Mouse (Mus musculus): ENCODE measurements around the gene Pid1. TPM values are rescaled to one million over a fixed set of nuclear protein-coding genes. Genes with fewer than 3 reads are reported as not detected.

The Pid1 gene
- total and polyA plus RNA-seq, 3 experiments: not detected

GRCm38 (mm10) chr1:84085361-84085760 is 278.6 kb downstream of the Pid1 start:
- Histone ChIP-seq H3K4me3 (replicated peaks in 1 of 3; ENCODE audit: low read depth in 2 of 3, low read length in 2 of 3, poor library complexity in 1 of 3) (no peak overlapping the region), H3K27me3 (replicated peaks) (no peaks in the 10 kb centered on the region), H3K4me1 (ENCODE audit: control insufficient read depth in 1 of 2, insufficient read depth in 2 of 2) (no peaks in the 10 kb centered on the region), H3K4me2 (ENCODE audit: insufficient read depth, low read depth, poor library complexity, severe bottlenecking) (no peak overlapping the region), H3K79me2 (replicated peaks; ENCODE audit: control insufficient read depth, extremely low read depth, insufficient read depth, poor library complexity, severe bottlenecking) (no peaks in the 10 kb centered on the region), H3K36me3 (replicated peaks in 1 of 2; ENCODE audit: control insufficient read depth in 1 of 2, insufficient read depth in 1 of 2, low read length in 1 of 2) (no peaks in the 10 kb centered on the region), H3K27ac (ENCODE audit: insufficient read depth, low read depth) (no peak overlapping the region), H3K9ac (ENCODE audit: insufficient read depth, low read depth) (no peak overlapping the region), H3K9me3 (replicated peaks; ENCODE audit: low read length) (no peaks in the 10 kb centered on the region)
- dilution Hi-C loops (cut with MboI; ENCODE audit: extremely low pct_ligation_motif_present, extremely low pct_unique_long_range_greater_than_20kb, low sequenced_read_pairs) (no loop called here), in situ Hi-C loops (cut with MboI; ENCODE audit: low pct_ligation_motif_present, low pct_unique_long_range_greater_than_20kb, low sequenced_read_pairs) (no loop called here)
- no peak for DNase-seq (ENCODE audit: extremely low read depth)
- TF ChIP-seq TBP (conservative IDR thresholded peaks at IDR 0.05; ENCODE audit: low read depth, low read length) (no peak), GABPA (IDR thresholded peaks at IDR 0.05; ENCODE audit: insufficient replicate concordance, low read depth, low read length) (no peak), ETS1 (conservative IDR thresholded peaks at IDR 0.05; ENCODE audit: low read depth, low read length) (no peak), BHLHE40 (IDR thresholded peaks at IDR 0.05; ENCODE audit: low read depth, low read length) (no peak), ZNF384 (IDR thresholded peaks at IDR 0.05; ENCODE audit: low read depth, low read length) (no peak), IRF4 (IDR thresholded peaks at IDR 0.05; ENCODE audit: low read depth, low read length) (no peak), RCOR1 (conservative IDR thresholded peaks at IDR 0.05; ENCODE audit: low read depth, low read length) (no peak), SMC3 (IDR thresholded peaks at IDR 0.05; ENCODE audit: low read depth, low read length) (no peak), UBTF (IDR thresholded peaks at IDR 0.05; ENCODE audit: low read depth, low read length) (no peak), ELF1 (IDR thresholded peaks at IDR 0.05; ENCODE audit: low read depth, low read length) (no peak), ZMIZ1 (IDR thresholded peaks at IDR 0.05; ENCODE audit: low read depth, low read length) (no peak), SIN3A (IDR thresholded peaks at IDR 0.05; ENCODE audit: low read length) (no peak), CTCF (conservative IDR thresholded peaks at IDR 0.05 in 1 of 2, IDR thresholded peaks at IDR 0.05 in 1 of 2; ENCODE audit: low read depth in 2 of 2, low read length in 2 of 2) (no peak), MEF2A (IDR thresholded peaks at IDR 0.05; ENCODE audit: borderline replicate concordance, low read depth, low read length) (no peak), NRF1 (IDR thresholded peaks at IDR 0.05; ENCODE audit: low read depth, low read length) (no peak), ZC3H11A (IDR thresholded peaks at IDR 0.05; ENCODE audit: low read depth, low read length) (no peak), USF1 (IDR thresholded peaks at IDR 0.05; ENCODE audit: low read depth, low read length) (no peak), POLR2A (IDR thresholded peaks at IDR 0.05; ENCODE audit: low read depth, low read length) (no peak)

GRCm38 (mm10) chr1:84079566-84079965 is 284.4 kb downstream of the Pid1 start:
- dilution Hi-C loops (cut with MboI; ENCODE audit: extremely low pct_ligation_motif_present, extremely low pct_unique_long_range_greater_than_20kb, low sequenced_read_pairs): no loop called here
- Histone ChIP-seq H3K27ac (ENCODE audit: insufficient read depth, low read depth) (no peak overlapping the region), H3K9me3 (replicated peaks; ENCODE audit: low read length) (no peaks in the 10 kb centered on the region), H3K4me2 (ENCODE audit: insufficient read depth, low read depth, poor library complexity, severe bottlenecking) (no peak overlapping the region), H3K4me3 (replicated peaks in 1 of 3; ENCODE audit: low read depth in 2 of 3, low read length in 2 of 3, poor library complexity in 1 of 3) (no peak overlapping the region), H3K4me1 (ENCODE audit: control insufficient read depth in 1 of 2, insufficient read depth in 2 of 2) (no peaks in the 10 kb centered on the region), H3K9ac (ENCODE audit: insufficient read depth, low read depth) (no peak overlapping the region), H3K79me2 (replicated peaks; ENCODE audit: control insufficient read depth, extremely low read depth, insufficient read depth, poor library complexity, severe bottlenecking) (no peaks in the 10 kb centered on the region), H3K27me3 (replicated peaks) (no peaks in the 10 kb centered on the region), H3K36me3 (replicated peaks in 1 of 2; ENCODE audit: control insufficient read depth in 1 of 2, insufficient read depth in 1 of 2, low read length in 1 of 2) (no peaks in the 10 kb centered on the region)
- in situ Hi-C loops (cut with MboI; ENCODE audit: low pct_ligation_motif_present, low pct_unique_long_range_greater_than_20kb, low sequenced_read_pairs): no loop called here
- DNase-seq (ENCODE audit: extremely low read depth): no peak
- TF ChIP-seq NELFE (IDR thresholded peaks at IDR 0.05; ENCODE audit: low read depth, low read length) (no peak), MYC (IDR thresholded peaks at IDR 0.05; ENCODE audit: low read depth, low read length) (no peak), HCFC1 (IDR thresholded peaks at IDR 0.05; ENCODE audit: low read depth, low read length) (no peak), CHD1 (IDR thresholded peaks at IDR 0.05; ENCODE audit: low read depth, low read length) (no peak), ETS1 (conservative IDR thresholded peaks at IDR 0.05; ENCODE audit: low read depth, low read length) (no peak), PAX5 (IDR thresholded peaks at IDR 0.05; ENCODE audit: low read length) (no peak), JUN (IDR thresholded peaks at IDR 0.05; ENCODE audit: insufficient read depth, low read depth, low read length) (no peak), MAX (IDR thresholded peaks at IDR 0.05; ENCODE audit: low read length) (no peak)

All from CH12.LX (cell line).